Mouse (Mus musculus): ENCODE data around the gene Polr2i. TPM values are rescaled to one million over a fixed set of nuclear protein-coding genes. Genes with fewer than 3 reads are reported as not detected.

Polr2i gene
- polyA plus RNA-seq, 1 experiment from 2014 or later: 217 TPM

Other genes with a start within 250 kb of the Polr2i start
- 4.0 and 5.5 TPM in 2 replicates for gene Zfp568, start 248.0 kb upstream of the Polr2i start, polyA plus RNA-seq (2014; fragmentation: Nextera tagmentation; extraction: Ambion mirVana)
- gene Zfp14, start 180.6 kb upstream of the Polr2i start, polyA plus RNA-seq (2014; fragmentation: Nextera tagmentation; extraction: Ambion mirVana): 13.4 and 13.7 TPM in 2 replicates
- gene Zfp82, start 159.0 kb upstream of the Polr2i start, polyA plus RNA-seq (2014; fragmentation: Nextera tagmentation; extraction: Ambion mirVana): 10.2 and 11.0 TPM in 2 replicates
- 2.1 and 4.3 TPM in 2 replicates for gene Gm26920, start 141.5 kb upstream of the Polr2i start, polyA plus RNA-seq (2014; fragmentation: Nextera tagmentation; extraction: Ambion mirVana)
- gene Zfp566, start 141.4 kb upstream of the Polr2i start, polyA plus RNA-seq (2014; fragmentation: Nextera tagmentation; extraction: Ambion mirVana): 13.8 and 17.1 TPM in 2 replicates
- 87.8 and 102 TPM in 2 replicates for gene Zfp260, start 137.2 kb upstream of the Polr2i start, polyA plus RNA-seq (2014; fragmentation: Nextera tagmentation; extraction: Ambion mirVana)
- gene Zfp382, start 110.0 kb upstream of the Polr2i start, polyA plus RNA-seq (2014; fragmentation: Nextera tagmentation; extraction: Ambion mirVana): 13.5 and 14.4 TPM in 2 replicates
- gene Zfp146, start 62.2 kb upstream of the Polr2i start, polyA plus RNA-seq (2014; fragmentation: Nextera tagmentation; extraction: Ambion mirVana): 9.9 and 17.6 TPM in 2 replicates
- 4.7 and 5.9 TPM in 2 replicates for gene Cox7a1, start 47.8 kb upstream of the Polr2i start, polyA plus RNA-seq (2014; fragmentation: Nextera tagmentation; extraction: Ambion mirVana)
- 61.7 and 63.1 TPM in 2 replicates for gene Capns1, start 33.1 kb upstream of the Polr2i start, polyA plus RNA-seq (2014; fragmentation: Nextera tagmentation; extraction: Ambion mirVana)
- 402 and 413 TPM in 2 replicates for gene Tbcb, start 324 bp downstream of the Polr2i start, polyA plus RNA-seq (2014; fragmentation: Nextera tagmentation; extraction: Ambion mirVana)
- not detected in 2 replicates for gene Ovol3, start 3.8 kb downstream of the Polr2i start, polyA plus RNA-seq (2014; fragmentation: Nextera tagmentation; extraction: Ambion mirVana)
- 0.99 and 1.0 TPM in 2 replicates for gene Thap8, start 48.1 kb downstream of the Polr2i start, polyA plus RNA-seq (2014; fragmentation: Nextera tagmentation; extraction: Ambion mirVana)
- gene Wdr62, start 48.5 kb downstream of the Polr2i start, polyA plus RNA-seq (2014; fragmentation: Nextera tagmentation; extraction: Ambion mirVana): 3.1 and 3.7 TPM in 2 replicates
- 115 and 133 TPM in 2 replicates for gene Clip3, start 59.8 kb downstream of the Polr2i start, polyA plus RNA-seq (2014; fragmentation: Nextera tagmentation; extraction: Ambion mirVana)
- gene Alkbh6, start 76.8 kb downstream of the Polr2i start, polyA plus RNA-seq (2014; fragmentation: Nextera tagmentation; extraction: Ambion mirVana): 134 and 137 TPM in 2 replicates
- 12.7 and 16.9 TPM in 2 replicates for gene Syne4, start 82.9 kb downstream of the Polr2i start, polyA plus RNA-seq (2014; fragmentation: Nextera tagmentation; extraction: Ambion mirVana)
- not detected in 2 replicates for gene E130208F15Rik, start 89.8 kb downstream of the Polr2i start, polyA plus RNA-seq (2014; fragmentation: Nextera tagmentation; extraction: Ambion mirVana)
- gene Sdhaf1, start 91.9 kb downstream of the Polr2i start, polyA plus RNA-seq (2014; fragmentation: Nextera tagmentation; extraction: Ambion mirVana): 16.3 and 20.1 TPM in 2 replicates
- 12.2 and 14.1 TPM in 2 replicates for gene Lrfn3, start 130.8 kb downstream of the Polr2i start, polyA plus RNA-seq (2014; fragmentation: Nextera tagmentation; extraction: Ambion mirVana)
- gene Tyrobp, start 181.8 kb downstream of the Polr2i start, polyA plus RNA-seq (2014; fragmentation: Nextera tagmentation; extraction: Ambion mirVana): 23.3 and 39.9 TPM in 2 replicates
- 1.1 TPM in 1 of 2 replicates, not detected in the other for gene Hcst, start 187.9 kb downstream of the Polr2i start, polyA plus RNA-seq (2014; fragmentation: Nextera tagmentation; extraction: Ambion mirVana)
- gene Nfkbid, start 189.8 kb downstream of the Polr2i start, polyA plus RNA-seq (2014; fragmentation: Nextera tagmentation; extraction: Ambion mirVana): 2.5 and 3.1 TPM in 2 replicates
- gene Aplp1, start 213.6 kb downstream of the Polr2i start, polyA plus RNA-seq (2014; fragmentation: Nextera tagmentation; extraction: Ambion mirVana): 641 and 675 TPM in 2 replicates
- gene Kirrel2, start 225.7 kb downstream of the Polr2i start, polyA plus RNA-seq (2014; fragmentation: Nextera tagmentation; extraction: Ambion mirVana): 0.27 and 0.89 TPM in 2 replicates
- gene Nphs1, start 226.4 kb downstream of the Polr2i start, polyA plus RNA-seq (2014; fragmentation: Nextera tagmentation; extraction: Ambion mirVana): 0.30 TPM in 1 of 2 replicates, not detected in the other